Mouse (Mus musculus): Measurements from ENCODE around the gene Six1. TPM values are rescaled to one million over a fixed set of nuclear protein-coding genes. Genes with fewer than 3 reads are reported as not detected.
"Not testable (repeated sequence)": the region's sequence is repeated elsewhere in the genome, so short reads cannot be mapped to it uniquely, and the experiment has no call there.

Six1 gene
- total RNA-seq (2021), result under 1 TPM; 0.57 to 0.69 TPM
- long read RNA-seq, result 0 reads

GRCm38 (mm10) chr12:73053668-73054241, at the start of gene Six1:
Gene Six1 (minus strand): TSS chr12:73053887.
- no peak for DNase-seq (ENCODE audit: low spot score in 2 of 2)

GRCm38 (mm10) chr12:73098593-73098992, 44.9 kb upstream of the Six1 start:
- DNase-seq (ENCODE audit: low spot score in 2 of 2), result no peak

DNA sequence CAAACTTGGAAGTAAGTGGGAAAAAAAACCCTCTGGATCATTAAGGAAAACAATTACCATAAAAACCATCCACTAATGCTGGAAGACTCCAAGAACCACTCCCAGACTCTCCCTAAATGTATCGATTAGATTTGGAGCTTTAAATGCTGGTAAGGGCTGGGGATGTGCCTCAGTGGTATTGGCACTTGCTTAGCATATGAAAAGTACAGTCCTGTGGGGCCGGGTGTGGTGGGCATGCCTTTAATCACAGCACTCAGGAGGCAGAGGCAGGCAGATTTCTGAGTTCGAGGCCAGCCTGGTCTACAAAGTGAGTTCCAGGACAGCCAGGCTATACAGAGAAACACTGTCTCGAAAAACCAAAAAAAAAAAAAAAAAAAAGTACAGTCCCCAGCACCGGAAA, 42.5 kb upstream of the Six1 start:
- DNase-seq (ENCODE audit: low spot score in 2 of 2), result not testable (repeated sequence)

GRCm38 (mm10) chr12:73094605-73095004, 40.9 kb upstream of the Six1 start:
- DNase-seq (ENCODE audit: low spot score in 2 of 2), result no peak

- no peak for DNase-seq (ENCODE audit: low spot score in 2 of 2)
Observed at GRCm38 (mm10) chr12:73094189-73094588, 40.5 kb upstream of the Six1 start.

DNA sequence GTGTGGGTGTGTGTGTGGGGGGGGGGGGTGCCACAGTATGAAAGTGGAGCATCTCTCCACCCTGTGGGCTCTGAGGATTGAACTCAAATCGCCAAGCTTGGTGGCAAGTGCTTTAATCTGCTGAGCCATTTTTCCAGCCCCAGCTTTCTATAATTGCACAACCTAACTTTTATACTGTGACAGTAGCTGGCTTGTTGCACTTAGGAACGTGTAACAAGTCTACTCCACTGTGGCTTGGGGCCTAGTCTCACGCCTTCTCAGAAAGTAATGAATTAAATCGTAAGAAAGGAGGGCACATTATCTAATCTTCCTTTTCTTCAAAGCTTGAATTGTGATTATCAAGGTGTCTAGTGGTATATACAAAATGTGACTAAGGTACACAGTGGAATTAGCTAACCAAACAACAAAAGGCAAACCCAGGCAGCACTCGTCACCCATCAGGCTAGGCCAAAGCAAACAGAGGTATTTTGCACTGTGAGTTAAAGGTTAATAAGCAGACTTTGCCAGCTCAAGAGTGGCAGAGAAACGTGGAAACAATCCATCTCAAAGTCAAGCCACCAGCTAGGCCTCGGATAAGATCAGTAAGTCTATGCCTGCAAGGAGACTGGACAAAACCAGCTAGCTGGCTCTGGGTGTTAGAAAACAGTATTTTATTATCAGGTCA, 37.1 kb upstream of the Six1 start:
- no peak for DNase-seq (ENCODE audit: low spot score in 2 of 2)

- no peak for DNase-seq (ENCODE audit: low spot score in 2 of 2)
Observed at GRCm38 (mm10) chr12:73088911-73089310, 35.2 kb upstream of the Six1 start.

DNA sequence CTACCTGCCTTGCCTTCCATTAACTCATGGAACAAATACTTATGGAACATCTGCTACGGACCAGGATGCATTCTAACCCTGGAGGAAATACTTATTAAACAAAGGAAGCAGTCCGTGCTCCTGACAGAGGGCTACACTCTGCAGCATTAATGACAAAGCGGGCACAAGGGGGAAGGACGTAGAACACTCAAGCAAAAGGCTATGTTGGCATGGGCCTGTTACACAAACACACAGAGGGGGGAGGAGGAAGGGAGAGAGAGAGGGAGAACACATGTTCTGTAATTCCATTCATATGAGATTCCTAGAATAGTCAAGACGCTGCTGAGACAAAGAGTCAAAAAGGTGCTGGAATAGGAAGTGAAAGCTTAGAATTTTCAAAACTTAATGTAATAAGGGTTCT, 34.8 kb upstream of the Six1 start:
- DNase-seq (ENCODE audit: low spot score in 2 of 2), result no peak

- DNase-seq (ENCODE audit: low spot score in 2 of 2), result no peak
Observed at GRCm38 (mm10) chr12:73087086-73087485, 33.4 kb upstream of the Six1 start.

DNA sequence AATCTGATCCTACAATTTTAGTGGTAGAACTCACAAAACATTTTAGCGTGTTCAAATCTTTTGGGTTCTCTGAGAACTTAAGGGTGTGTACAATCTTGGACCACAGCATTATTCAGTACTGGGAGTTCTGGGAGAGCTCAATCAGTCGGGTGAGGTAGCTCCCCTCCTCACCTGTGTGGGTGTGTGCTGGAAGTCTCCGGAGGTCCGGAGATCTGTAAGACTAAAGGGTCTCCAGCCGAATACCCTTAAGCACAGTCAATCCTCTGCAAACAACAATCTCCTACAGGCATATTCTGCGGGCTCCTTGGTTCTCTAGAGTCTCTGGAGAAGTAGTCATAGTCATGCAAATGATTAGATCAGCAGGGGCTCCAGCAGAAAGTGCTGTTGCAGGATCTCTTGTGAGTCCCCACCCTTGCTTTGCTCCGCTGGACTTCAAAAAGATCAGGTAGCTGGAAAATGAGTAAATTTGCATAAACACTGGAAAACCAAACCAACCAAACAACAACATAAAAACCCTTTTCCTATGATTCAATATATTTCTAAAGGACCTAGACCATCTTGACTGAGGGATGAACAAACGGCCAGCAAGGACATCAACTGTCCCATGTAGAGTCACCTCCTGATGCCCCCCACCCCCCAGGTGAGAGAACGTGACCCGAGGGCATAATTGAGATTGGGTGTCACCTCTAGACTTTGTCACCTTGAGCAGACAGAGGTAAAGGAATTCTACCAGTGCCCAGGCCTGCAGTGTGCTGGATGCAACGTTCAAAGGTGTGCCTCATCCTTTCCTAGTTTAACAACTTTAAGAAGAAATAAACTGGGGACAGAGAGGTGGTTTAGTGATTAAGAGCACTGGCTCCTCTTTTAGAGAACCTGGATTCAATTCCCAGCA, 32.3 kb upstream of the Six1 start:
- DNase-seq (ENCODE audit: low spot score in 2 of 2), result no peak

- DNase-seq (ENCODE audit: low spot score in 2 of 2), result no peak
Observed at GRCm38 (mm10) chr12:73083773-73084172, 30.1 kb upstream of the Six1 start.

- DNase-seq (ENCODE audit: low spot score in 2 of 2), result not testable (repeated sequence)
Observed at GRCm38 (mm10) chr12:73081828-73082227, 28.1 kb upstream of the Six1 start.

GRCm38 (mm10) chr12:73060805-73061410, 7.2 kb upstream of the Six1 start:
- no peak for DNase-seq (ENCODE audit: low spot score in 2 of 2)

DNA sequence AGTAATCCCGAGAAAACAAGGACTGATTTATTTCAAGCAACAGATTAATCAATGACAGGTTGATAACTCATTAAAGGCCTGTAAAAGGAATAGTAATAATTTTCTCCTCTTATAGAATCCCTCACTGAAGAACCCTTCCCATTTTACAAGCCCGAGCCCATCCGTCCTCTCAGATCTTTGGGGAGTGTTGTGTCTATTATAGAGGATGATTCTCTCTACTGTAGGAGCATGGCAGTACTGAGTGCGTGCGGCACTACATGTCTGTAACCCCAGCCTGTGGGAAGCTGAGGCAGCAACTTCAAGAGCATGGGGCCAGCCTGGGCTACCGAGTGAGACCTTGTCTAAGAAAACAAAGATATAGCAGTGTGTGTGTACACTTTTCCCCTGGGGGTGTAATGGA, 3.8 kb upstream of the Six1 start:
- DNase-seq (ENCODE audit: low spot score in 2 of 2), result no peak

- DNase-seq (ENCODE audit: low spot score in 2 of 2), result no peak
Observed at GRCm38 (mm10) chr12:73055451-73055850, 1.8 kb upstream of the Six1 start.

DNA sequence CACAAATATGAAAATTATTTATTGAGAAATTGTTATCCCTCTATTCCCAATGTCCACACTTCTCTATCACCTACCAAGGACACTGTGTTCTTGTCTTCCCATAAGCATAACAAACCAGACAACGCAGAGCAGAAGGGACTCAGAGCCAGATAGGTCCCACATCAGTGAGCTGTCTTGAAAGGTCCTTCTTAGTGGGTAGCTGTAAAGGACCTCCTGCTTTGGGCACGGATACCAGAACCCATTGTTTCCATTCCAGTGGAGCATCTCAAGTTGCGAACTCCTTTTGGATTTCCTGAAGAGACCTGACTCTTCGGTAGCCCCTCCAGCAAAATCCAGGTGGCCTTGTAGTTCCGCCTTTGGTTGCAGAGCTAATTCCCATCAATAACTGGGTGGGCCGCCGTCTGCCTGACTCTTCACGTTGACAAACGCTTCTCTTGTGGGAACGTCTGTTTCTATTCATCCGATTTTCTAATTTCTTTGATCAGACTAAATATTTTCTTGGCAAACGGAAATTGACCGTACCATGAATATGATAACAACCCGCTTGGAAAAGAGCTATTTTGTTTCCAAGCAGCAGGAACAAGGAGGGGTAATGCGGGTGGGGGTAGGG, 994 bp upstream of the Six1 start:
- no peak for DNase-seq (ENCODE audit: low spot score in 2 of 2)

DNA sequence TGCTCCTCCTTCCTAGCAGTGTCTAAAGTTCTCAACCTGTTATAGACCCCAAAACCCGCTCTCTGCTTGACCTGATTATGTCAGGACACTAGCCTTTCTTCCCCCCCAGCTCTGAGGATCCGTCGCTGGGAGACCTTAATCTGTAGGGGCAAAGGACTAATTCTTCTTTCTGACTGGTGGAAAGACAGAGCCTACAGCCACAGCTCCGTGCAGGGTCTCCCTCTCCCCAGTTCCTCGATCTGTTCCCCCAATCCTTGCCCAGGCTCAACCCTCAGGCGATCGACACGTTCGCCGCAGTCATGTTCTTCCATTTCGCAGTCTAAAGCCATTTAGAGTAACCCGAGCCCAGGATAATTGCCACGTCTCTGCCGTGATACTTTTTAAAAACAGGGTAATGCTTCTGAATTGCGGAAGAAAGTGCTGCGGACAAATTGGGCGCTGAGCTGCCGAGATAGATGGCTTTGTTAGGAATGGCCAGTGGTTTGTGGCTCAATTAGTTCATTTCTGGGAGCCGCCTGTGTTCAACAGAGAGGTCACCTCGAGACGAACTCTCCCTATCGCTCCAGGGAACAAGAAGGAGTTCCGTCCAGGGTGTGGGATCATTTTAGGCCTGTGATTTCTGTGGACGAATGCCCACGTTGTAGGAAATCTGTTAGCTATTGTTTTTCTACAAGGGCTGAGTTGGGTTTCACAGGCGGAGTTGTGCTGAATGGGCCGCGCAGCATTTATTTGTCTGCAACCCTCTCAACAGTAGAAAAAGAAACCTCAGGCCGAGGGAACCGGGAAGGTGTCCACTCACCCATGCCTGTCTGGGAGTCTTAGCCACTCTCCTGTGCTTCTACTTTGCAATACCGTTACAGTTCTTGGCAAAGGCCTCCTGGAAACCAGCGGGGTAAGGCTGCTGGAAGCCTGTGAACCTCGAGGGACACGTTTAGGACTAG, 766 bp downstream of the Six1 start:
- DNase-seq (ENCODE audit: low spot score in 2 of 2), result no peak

DNA sequence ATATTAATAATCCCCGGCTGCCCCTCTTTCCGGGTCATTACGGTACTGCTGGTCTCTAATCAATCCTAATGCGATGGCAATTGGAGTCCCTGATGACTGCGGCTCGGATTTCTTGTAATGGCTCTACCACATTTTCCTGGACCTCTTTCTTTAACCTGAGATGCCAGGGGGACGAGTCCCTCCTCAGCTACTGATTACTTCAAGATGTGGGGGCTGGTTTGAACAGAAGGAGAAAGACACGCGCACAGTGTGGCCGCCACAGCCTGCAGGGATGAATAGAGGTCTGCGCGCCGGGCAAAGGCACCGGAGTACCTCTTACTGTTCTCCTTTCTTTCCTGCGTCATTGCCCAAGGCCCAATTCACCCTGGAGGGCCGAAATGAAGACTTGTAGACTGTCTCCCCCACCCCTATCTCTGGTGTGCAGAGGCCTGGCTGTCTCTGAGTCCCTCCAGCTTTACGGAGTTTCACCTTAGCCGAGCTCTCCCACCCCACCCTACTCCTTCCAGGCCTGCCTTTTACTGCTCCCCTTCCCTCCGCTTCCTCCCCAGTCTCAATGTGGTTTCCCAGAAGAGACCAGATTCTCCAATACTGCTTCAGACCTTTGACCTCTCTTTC, 1.5 kb downstream of the Six1 start:
- DNase-seq (ENCODE audit: low spot score in 2 of 2), result no peak

GRCm38 (mm10) chr12:73050811-73051580, 2.7 kb downstream of the Six1 start:
- DNase-seq (ENCODE audit: low spot score in 2 of 2), result no peak

Measured in layer of hippocampus, postnatal 10 days (tissue).